26 mouse cellular contexts compared by ENCODE assay signal in the genomic region with DNA sequence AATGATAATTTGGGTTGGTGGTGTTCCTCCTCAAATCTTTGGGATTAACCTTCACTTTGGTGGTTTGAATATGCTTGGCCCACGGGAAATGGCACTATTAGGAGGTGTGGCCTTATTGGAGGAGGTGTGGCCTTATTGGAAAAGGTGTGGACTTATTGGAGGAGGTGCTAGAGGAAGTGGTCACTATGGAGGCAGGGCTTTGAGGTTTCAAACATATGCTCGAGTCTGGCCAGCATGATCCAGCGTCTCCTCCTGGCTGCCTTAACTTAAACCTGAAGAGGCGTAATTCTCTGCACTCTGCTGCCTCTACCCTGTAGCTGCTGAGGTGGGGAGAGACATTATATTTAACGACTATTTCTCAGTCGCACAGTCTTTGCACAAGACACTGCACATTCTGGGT. TPM values are rescaled to one million over a fixed set of nuclear protein-coding genes. Genes with fewer than 3 reads are reported as not detected.
A peak's percentile ranks its signal among the peaks of the same experiment; 100 is the strongest.
DNase-seq lines count a peak whose midpoint lies in the region; ATAC-seq and TF ChIP-seq lines count a peak whose summit lies in the region.
"Had no signal": no experiment of that assay in that cellular context is flagged by ENCODE, and none has a peak within 500 bp of the region (broad histone marks: within the 10 kb centered on the region; RNA-seq: fewer than 3 reads in every experiment).

No protein-coding gene starts in this region.

- no peaks in the 10 kb centered on the region for H3K4me1 ChIP-seq in ES-Bruce4 (ENCODE audit: control insufficient read depth, insufficient read depth, low read length)
- peaks cover 2 to 7% of the 10 kb centered on the region in 2 experiments; a peak in 2 of 4 replicates for H3K4me1 ChIP-seq in ES-E14 (ENCODE audit: control insufficient read depth in 2 of 2, insufficient read depth in 2 of 2, low read length in 2 of 2, poor library complexity in 1 of 2)
- no peaks in the 10 kb centered on the region for H3K4me1 ChIP-seq in stomach, postnatal 0 days (replicated peaks; ENCODE audit: control insufficient read depth, insufficient read depth)
- H3K4me1 ChIP-seq in kidney, embryonic 14.5 days (ENCODE audit: control insufficient read depth, insufficient read depth, low read length): no peaks in the 10 kb centered on the region

- H3K9ac ChIP-seq in ES-Bruce4 (ENCODE audit: low read depth, poor library complexity, severe bottlenecking): no peak overlapping the region
- H3K9ac ChIP-seq in ES-E14 (ENCODE audit: insufficient read depth, low read depth, low read length, poor library complexity, severe bottlenecking): no peak overlapping the region
- H3K9ac ChIP-seq in stomach, postnatal 0 days (ENCODE audit: low read length): no peak overlapping the region
- H3K9ac ChIP-seq in kidney, embryonic 14.5 days (ENCODE audit: low read depth, low read length): no peak overlapping the region
- H3K9ac ChIP-seq: embryonic facial prominence, embryonic 12.5 days; forebrain, embryonic 13.5 days; forebrain, embryonic 15.5 days; forebrain, postnatal 0 days had no signal

- no peak for TF ChIP-seq POLR2A in ES-Bruce4 (IDR thresholded peaks at IDR 0.05; ENCODE audit: insufficient read depth, low read length)

- ATAC-seq in stomach, postnatal 0 days (ENCODE audit: low FRiP score, low TSS enrichment): 0 out of 2 replicates have a peak, but pooled peaks have one; percentile 32
- no peak for ATAC-seq in kidney, embryonic 14.5 days (ENCODE audit: low FRiP score, low TSS enrichment)
- ATAC-seq: activated CD4-positive, CD25-positive, alpha-beta regulatory T cell, adult 4 months; forebrain, embryonic 13.5 days; forebrain, embryonic 15.5 days; forebrain, postnatal 0 days had no signal

- H3K36me3 ChIP-seq in ES-Bruce4 (ENCODE audit: control insufficient read depth, insufficient read depth, low read length, poor library complexity, severe bottlenecking) (no peaks in the 10 kb centered on the region), ES-E14 (ENCODE audit: control insufficient read depth, insufficient read depth, low read length, poor library complexity, severe bottlenecking) (no peaks in the 10 kb centered on the region)
- H3K36me3 ChIP-seq in stomach, postnatal 0 days (ENCODE audit: control insufficient read depth, insufficient read depth, low read length): no peaks in the 10 kb centered on the region
- H3K36me3 ChIP-seq in kidney, embryonic 14.5 days (ENCODE audit: control insufficient read depth, insufficient read depth, low read length): no peaks in the 10 kb centered on the region
- H3K36me3 ChIP-seq: embryonic facial prominence, embryonic 10.5 days; embryonic facial prominence, embryonic 12.5 days; forebrain, embryonic 15.5 days had no signal

- in situ Hi-C loops in ES-E14 (cut with MboI; ENCODE audit: low sequenced_read_pairs in 2 of 2, unreplicated experiment in 2 of 2): no loop called here

- H3K9me3 ChIP-seq in ES-Bruce4 (replicated peaks; ENCODE audit: control insufficient read depth, insufficient read depth, low read length, poor library complexity, severe bottlenecking) (no peaks in the 10 kb centered on the region; the same call in 1 of the 2 replicates), ES-E14 (ENCODE audit: control insufficient read depth, insufficient read depth, low read depth, low read length) (no peaks in the 10 kb centered on the region)
- no peaks in the 10 kb centered on the region for H3K9me3 ChIP-seq in stomach, postnatal 0 days (ENCODE audit: control insufficient read depth, low read length)
- no peaks in the 10 kb centered on the region for H3K9me3 ChIP-seq in kidney, embryonic 14.5 days (ENCODE audit: control insufficient read depth, low read length)
- H3K9me3 ChIP-seq: embryonic facial prominence, embryonic 10.5 days; embryonic facial prominence, embryonic 12.5 days; forebrain, embryonic 13.5 days; forebrain, embryonic 15.5 days had no signal

- WGBS in stomach, postnatal 0 days: 62% methylated on average over 6 of the region's 6 CpGs
- 56% methylated on average over 6 of the region's 6 CpGs for WGBS in kidney, embryonic 14.5 days

- intact Hi-C loops in heart, postnatal 25 days (cut with DNase I): no loop called here
- intact Hi-C loops in left cerebral cortex, postnatal 14 days (cut with DNase I): no loop called here

- no peak for TF ChIP-seq CTCF in ES-Bruce4 (IDR thresholded peaks at IDR 0.05; ENCODE audit: low read depth, low read length)
- no peak for TF ChIP-seq CTCF in stomach, postnatal 0 days (IDR thresholded peaks at IDR 0.05; ENCODE audit: low read depth)

- H3K4me3 ChIP-seq in ES-Bruce4 (ENCODE audit: low read depth, low read length) (no peak overlapping the region), ES-E14 (ENCODE audit: insufficient read depth in 1 of 2, low read depth in 1 of 2, low read length in 2 of 2, poor library complexity in 1 of 2, severe bottlenecking in 1 of 2) (no peak overlapping the region)
- no peak overlapping the region for H3K4me3 ChIP-seq in stomach, postnatal 0 days (ENCODE audit: low read depth, low read length)
- H3K4me3 ChIP-seq in kidney, embryonic 14.5 days (ENCODE audit: low read length): no peak overlapping the region
- H3K4me3 ChIP-seq: embryonic facial prominence, embryonic 10.5 days; embryonic facial prominence, embryonic 12.5 days; forebrain, embryonic 13.5 days; forebrain, embryonic 15.5 days had no signal

- H3K27ac ChIP-seq in ES-Bruce4 (ENCODE audit: insufficient read depth, low read length) (peak overlapping the region; percentile 51), ES-E14 (ENCODE audit: insufficient read depth, low read depth, low read length, poor library complexity, severe bottlenecking) (no peak overlapping the region)
- no peak overlapping the region for H3K27ac ChIP-seq in stomach, postnatal 0 days (replicated peaks)
- no peak overlapping the region for H3K27ac ChIP-seq in kidney, embryonic 14.5 days (ENCODE audit: low read depth, low read length)
- H3K27ac ChIP-seq: embryonic facial prominence, embryonic 10.5 days; embryonic facial prominence, embryonic 12.5 days; forebrain, embryonic 13.5 days; forebrain, embryonic 15.5 days had no signal

- H3K4me2 ChIP-seq in stomach, postnatal 0 days (replicated peaks; ENCODE audit: low read depth): no peak overlapping the region
- H3K4me2 ChIP-seq in kidney, embryonic 14.5 days (replicated peaks; ENCODE audit: low read depth, low read length): no peak overlapping the region
- H3K4me2 ChIP-seq: embryonic facial prominence, embryonic 12.5 days; forebrain, embryonic 13.5 days; forebrain, embryonic 15.5 days had no signal

- no peak for TF ChIP-seq EP300 in ES-Bruce4 (IDR thresholded peaks at IDR 0.05; ENCODE audit: insufficient read depth, low read depth, low read length)
- TF ChIP-seq EP300 in stomach, postnatal 0 days (optimal IDR thresholded peaks at IDR 0.05): no peak

- no peaks in the 10 kb centered on the region; the same call in 1 of the 2 replicates for H3K27me3 ChIP-seq in ES-Bruce4 (ENCODE audit: control insufficient read depth, insufficient read depth, low read length, poor library complexity, severe bottlenecking)
- no peaks in the 10 kb centered on the region for H3K27me3 ChIP-seq in stomach, postnatal 0 days (ENCODE audit: control insufficient read depth, insufficient read depth, low read length)
- no peaks in the 10 kb centered on the region for H3K27me3 ChIP-seq in kidney, embryonic 14.5 days (ENCODE audit: control insufficient read depth, insufficient read depth, low read length)
- H3K27me3 ChIP-seq: embryonic facial prominence, embryonic 12.5 days; forebrain, embryonic 13.5 days; forebrain, embryonic 15.5 days had no signal

- DNase-seq in heart, adult 11 months: peak; percentile 34
- DNase-seq in heart, postnatal 25 days (ENCODE audit: low spot score): no peak
- DNase-seq in ES-E14 (ENCODE audit: low read depth, low spot score): no peak
- DNase-seq in stomach, postnatal 0 days (ENCODE audit: low spot score): no peak
- DNase-seq in ovary, adult 18-20 months (ENCODE audit: low spot score): no peak
- DNase-seq in left cerebral cortex, postnatal 14 days (ENCODE audit: low spot score in 2 of 2): no peak
- DNase-seq: adrenal gland, adult 8-10 months; adrenal gland, postnatal 14 days; adrenal gland, postnatal 36 days; cerebellum, adult 11-12 months; cerebellum, adult 2 months; cerebellum, adult 9-10 months; cerebellum, postnatal 10 days; cerebellum, postnatal 25 days; forebrain, postnatal 0 days had no signal

TF ChIP-seq in ES-E14, 5 proteins besides CTCF, POLR2A, EP300 and RAD21:
- TF ChIP-seq MAFK (IDR thresholded peaks at IDR 0.05; ENCODE audit: insufficient read depth, low read depth, low read length) (no peak), ZNF384 (IDR thresholded peaks at IDR 0.05; ENCODE audit: low read depth, low read length) (0 out of 2 replicates have a peak, but pooled peaks have one; percentile 0), ZC3H11A (IDR thresholded peaks at IDR 0.05; ENCODE audit: borderline replicate concordance, low read depth, low read length) (no peak), CHD2 (IDR thresholded peaks at IDR 0.05; ENCODE audit: low read depth, low read length) (no peak), HCFC1 (IDR thresholded peaks at IDR 0.05; ENCODE audit: borderline replicate concordance, insufficient read depth, low read length) (no peak)
TF ChIP-seq in ES-E14: peak in this region for 1.

RNA-seq across cellular contexts. Expression of a gene that starts 11.6 kb away (rescaled TPM):
- total RNA-seq in heart, postnatal 25 days (2021): not detected
- polyA plus RNA-seq in ES-Bruce4 (2011; ENCODE audit: insufficient read depth, insufficient read length, low read depth, missing spikeins): not detected in 2 replicates
- not detected in 2 replicates for total RNA-seq in ES-E14 (2012; rRNA removed)
- polyA plus RNA-seq in stomach, postnatal 0 days (2015; fragmentation: Nextera tagmentation; extraction: Ambion mirVana): not detected in 2 replicates
- not detected in 2 replicates for polyA plus RNA-seq in kidney, embryonic 14.5 days (2014; fragmentation: Nextera tagmentation; extraction: Ambion mirVana)
- not detected for total RNA-seq in left cerebral cortex, postnatal 14 days (2021)
- total RNA-seq: adrenal gland, adult 18-20 months; adrenal gland, adult 8-10 months; adrenal gland, postnatal 14 days; adrenal gland, postnatal 36 days; forebrain, postnatal 0 days; MEL had no signal
- polyA plus RNA-seq: C2C12; cerebellum, adult 2 months; embryonic facial prominence, embryonic 10.5 days; embryonic facial prominence, embryonic 12.5 days; forebrain, embryonic 11.5 days; forebrain, embryonic 13.5 days; forebrain, embryonic 15.5 days; forebrain, postnatal 0 days had no signal
